ENCODE assay signal across 12 mouse cellular contexts in the genomic region with DNA sequence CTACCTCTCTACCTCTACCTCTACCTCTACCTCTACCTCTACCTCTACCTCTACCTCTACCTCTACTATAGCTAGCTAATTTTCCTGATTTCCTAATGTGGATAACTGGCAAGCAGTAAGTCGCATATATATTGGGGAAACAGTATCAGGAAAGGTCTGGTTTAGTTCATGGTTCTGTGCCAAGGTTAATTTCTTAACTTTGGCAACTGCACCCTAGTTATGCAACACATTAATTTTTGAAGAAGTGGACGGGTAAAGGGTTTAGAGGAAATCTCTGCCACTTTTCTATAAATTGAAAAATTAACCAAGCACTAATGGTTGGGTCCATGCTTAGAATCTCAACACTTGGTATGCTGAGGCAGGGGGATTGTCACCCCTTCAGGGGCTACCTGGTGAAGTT.
"Had no signal": no experiment of that assay in that cellular context is flagged by ENCODE, and none has a peak within 500 bp of the region (broad histone marks: within the 10 kb centered on the region; RNA-seq: fewer than 3 reads in every experiment).

No protein-coding gene starts in this region.

- H3K27ac ChIP-seq: left cerebral cortex, adult 2 months; liver, embryonic 13.5 days; lung, embryonic 15.5 days; macrophage; midbrain, embryonic 12.5 days had no signal

- DNase-seq: kidney, postnatal 10 days; liver, embryonic 13.5 days; liver, postnatal 0 days; right cerebral cortex, postnatal 25 days; thymus, postnatal 4 days had no signal

- ATAC-seq: intestine, embryonic 16.5 days; liver, postnatal 0 days; midbrain, embryonic 16.5 days had no signal

- H3K9ac ChIP-seq: liver, embryonic 13.5 days; liver, postnatal 0 days; lung, embryonic 15.5 days; midbrain, embryonic 12.5 days had no signal

- H3K36me3 ChIP-seq: limb, embryonic 10.5 days; liver, embryonic 13.5 days; lung, embryonic 15.5 days; midbrain, embryonic 12.5 days had no signal

- H3K9me3 ChIP-seq: limb, embryonic 10.5 days; liver, embryonic 13.5 days; lung, embryonic 15.5 days; midbrain, embryonic 12.5 days had no signal

- H3K4me2 ChIP-seq: liver, embryonic 13.5 days; lung, embryonic 15.5 days; midbrain, embryonic 12.5 days had no signal

- H3K4me3 ChIP-seq: left cerebral cortex, adult 2 months; limb, embryonic 10.5 days; liver, embryonic 13.5 days; lung, embryonic 15.5 days; midbrain, embryonic 12.5 days had no signal
